Comparison of ENCODE assay signal across 13 mouse cellular contexts in genomic region chr2:167125781-167126180, GRCm38 (mm10).
"Had no signal": no experiment of that assay in that cellular context is flagged by ENCODE, and none has a peak within 500 bp of the region (broad histone marks: within the 10 kb centered on the region; RNA-seq: fewer than 3 reads in every experiment).

No protein-coding gene starts in this region.

- H3K27ac ChIP-seq: limb, embryonic 13.5 days; liver, embryonic 14.5 days; neural tube, embryonic 15.5 days; stomach, postnatal 0 days had no signal

- H3K9me3 ChIP-seq: neural tube, embryonic 15.5 days had no signal

- H3K4me2 ChIP-seq: limb, embryonic 13.5 days; midbrain, embryonic 11.5 days; neural tube, embryonic 15.5 days had no signal

- DNase-seq: kidney, adult 11 months; kidney, postnatal 14 days; layer of hippocampus, postnatal 36 days; left cerebral cortex, postnatal 4 days; lung, adult 18-20 months; lung, postnatal 4 days; thymus, postnatal 14 days had no signal

- H3K36me3 ChIP-seq: limb, embryonic 13.5 days; neural tube, embryonic 15.5 days had no signal

- H3K27me3 ChIP-seq: limb, embryonic 13.5 days; neural tube, embryonic 15.5 days had no signal

- H3K9ac ChIP-seq: limb, embryonic 13.5 days; liver, embryonic 14.5 days; neural tube, embryonic 15.5 days had no signal

- H3K4me3 ChIP-seq: limb, embryonic 13.5 days; myocyte; neural tube, embryonic 15.5 days had no signal
